Mouse (Mus musculus): ENCODE data around the gene Fstl1.

GRCm38 (mm10) chr16:37853279-37853678 is 76.6 kb downstream of the Fstl1 start:
- TF ChIP-seq CHD2 (IDR thresholded peaks at IDR 0.05; ENCODE audit: low read depth, low read length) (no peak), ZNF384 (IDR thresholded peaks at IDR 0.05; ENCODE audit: low read depth, low read length) (no peak), MAFK (IDR thresholded peaks at IDR 0.05; ENCODE audit: insufficient read depth, low read depth, low read length) (no peak), HCFC1 (IDR thresholded peaks at IDR 0.05; ENCODE audit: borderline replicate concordance, insufficient read depth, low read length) (no peak)
